Mouse (Mus musculus) layer of hippocampus, adult 8-10 months (tissue): ENCODE measurements around the gene Flcn. TPM values are rescaled to one million over a fixed set of nuclear protein-coding genes. Genes with fewer than 3 reads are reported as not detected.
"Not testable (repeated sequence)": the region's sequence is repeated elsewhere in the genome, so short reads cannot be mapped to it uniquely, and the experiment has no call there.

Experiments
- DNase-seq, 2 experiments: peaks; one replicate each; pipeline ENCODE4 v3.0.0; 2022; ENCODE audit warnings: low spot score in 2 of 2
- total RNA-seq, 4 experiments: library from RNA; stranded (reverse); gene quantifications; 2 replicates each; pipeline ENCODE4 v1.2.4; 2022

Flcn gene
- 10 to 100 TPM; 46.7 to 47.9 (median 47.2) TPM for total RNA-seq

DNA sequence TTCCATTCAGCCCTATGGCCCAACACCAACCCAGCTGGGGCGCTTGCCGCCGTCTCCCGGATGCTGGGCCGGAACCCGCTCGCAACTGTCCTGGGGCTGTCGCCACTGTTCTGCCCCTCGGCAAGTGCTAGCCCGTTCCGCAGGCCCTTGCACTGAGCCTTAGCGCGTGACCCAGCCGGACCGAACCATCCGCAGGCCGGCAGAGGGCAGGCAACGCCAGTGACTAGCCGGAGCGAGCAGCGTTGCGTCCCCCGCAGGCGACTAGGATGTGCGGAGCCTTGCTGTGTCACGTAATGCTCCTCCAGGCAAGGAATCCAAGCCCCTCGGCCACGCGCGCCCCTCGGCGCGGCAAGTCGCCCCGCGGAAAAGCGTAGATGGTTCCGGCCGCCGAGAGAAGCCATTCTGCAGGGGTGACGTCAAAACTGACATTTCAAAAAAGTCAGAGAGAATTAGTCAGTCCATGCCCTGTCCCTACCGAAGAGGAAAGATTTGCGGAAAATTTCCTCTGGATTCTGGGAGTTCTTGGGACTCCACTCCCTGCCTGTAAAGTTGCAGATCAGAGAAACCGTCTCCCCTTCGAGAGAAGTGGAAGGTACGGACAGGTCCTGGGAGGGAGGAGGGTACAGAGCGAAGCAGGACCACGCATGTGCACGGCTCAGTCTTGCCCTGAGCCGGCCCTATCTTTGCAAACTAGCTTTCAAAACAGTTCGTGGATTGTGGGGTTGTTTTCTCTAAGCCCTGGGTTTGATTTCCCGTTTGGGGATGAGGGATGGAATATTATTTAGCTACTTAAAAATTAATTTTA lies at the start of gene Flcn:
Flcn (minus strand) TSS at position 347 of the 805 bp plus-strand sequence.
- DNase-seq: peak; percentile 76 to 83

DNA sequence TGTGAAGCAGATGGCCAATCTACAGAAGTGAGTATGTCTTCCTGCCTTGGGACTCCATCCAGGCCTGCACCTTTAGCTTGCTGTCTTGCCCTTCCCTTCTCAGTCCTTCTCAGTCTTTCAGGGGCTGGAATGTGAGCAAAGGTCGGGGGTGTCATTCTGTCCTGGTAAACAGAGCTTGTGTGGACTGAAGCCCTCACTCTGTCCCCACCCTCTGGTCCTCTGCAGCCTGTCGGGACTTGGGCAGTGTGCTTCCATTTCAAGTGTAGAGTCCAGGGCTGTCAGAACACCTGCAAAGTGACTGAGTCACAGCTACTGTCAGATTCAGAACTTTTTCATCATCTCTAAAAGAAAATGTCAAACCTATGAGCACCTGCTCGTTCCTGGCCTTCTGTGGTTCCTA lies 43.0 kb upstream of the Flcn start:
- DNase-seq: no peak

DNA sequence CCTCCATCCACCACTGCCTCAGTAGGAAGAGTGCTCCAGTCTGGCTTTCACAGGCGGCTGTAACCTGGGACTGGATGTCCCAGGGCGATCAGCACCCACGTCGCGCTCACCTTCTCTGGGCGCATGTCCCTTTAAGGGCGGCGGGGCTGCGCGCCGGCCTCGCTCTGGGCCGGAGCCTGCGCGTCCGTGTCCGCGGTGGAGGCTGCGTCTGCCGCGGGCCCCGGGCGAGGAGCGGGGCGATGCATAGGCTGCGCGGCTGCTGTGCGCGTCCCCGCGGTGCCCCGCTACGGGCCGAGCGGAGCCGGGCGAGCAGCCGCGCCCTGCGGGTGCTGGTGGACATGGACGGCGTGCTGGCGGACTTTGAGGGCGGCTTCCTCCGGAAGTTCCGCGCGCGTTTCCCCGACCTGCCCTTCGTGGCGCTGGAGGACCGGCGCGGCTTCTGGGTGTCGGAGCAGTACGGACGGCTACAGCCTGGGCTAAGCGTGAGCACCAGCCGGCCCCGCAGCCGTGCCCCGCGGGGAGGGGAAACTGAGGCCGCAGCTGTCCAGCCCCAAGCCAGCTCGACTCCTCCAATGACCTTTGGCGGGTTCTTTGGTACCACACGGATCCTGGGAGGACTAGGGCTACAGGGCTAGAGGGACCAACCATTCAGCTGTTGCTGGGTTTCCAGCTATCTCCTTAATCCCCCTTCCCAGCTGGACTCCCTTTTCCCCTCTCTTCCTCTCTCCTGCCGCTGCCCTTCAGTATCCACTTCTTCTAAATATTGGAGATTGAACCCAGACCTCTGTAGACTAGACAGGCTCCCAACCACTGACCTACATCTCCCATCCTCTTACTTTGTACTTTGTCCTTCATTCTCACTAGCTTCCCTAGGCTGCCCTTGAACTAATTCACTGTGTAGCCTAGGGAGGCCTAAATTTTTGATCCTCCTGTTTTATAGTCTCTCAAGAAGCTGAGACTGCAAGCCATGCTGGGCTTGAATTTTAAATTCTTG lies 38.4 kb upstream of the Flcn start:
- DNase-seq: peak; percentile 48 to 67

- no peak for DNase-seq
Observed at GRCm38 (mm10) chr11:59847131-59847530, 37.3 kb upstream of the Flcn start.

- no peak for DNase-seq
Observed at GRCm38 (mm10) chr11:59846311-59846710, 36.5 kb upstream of the Flcn start.

DNA sequence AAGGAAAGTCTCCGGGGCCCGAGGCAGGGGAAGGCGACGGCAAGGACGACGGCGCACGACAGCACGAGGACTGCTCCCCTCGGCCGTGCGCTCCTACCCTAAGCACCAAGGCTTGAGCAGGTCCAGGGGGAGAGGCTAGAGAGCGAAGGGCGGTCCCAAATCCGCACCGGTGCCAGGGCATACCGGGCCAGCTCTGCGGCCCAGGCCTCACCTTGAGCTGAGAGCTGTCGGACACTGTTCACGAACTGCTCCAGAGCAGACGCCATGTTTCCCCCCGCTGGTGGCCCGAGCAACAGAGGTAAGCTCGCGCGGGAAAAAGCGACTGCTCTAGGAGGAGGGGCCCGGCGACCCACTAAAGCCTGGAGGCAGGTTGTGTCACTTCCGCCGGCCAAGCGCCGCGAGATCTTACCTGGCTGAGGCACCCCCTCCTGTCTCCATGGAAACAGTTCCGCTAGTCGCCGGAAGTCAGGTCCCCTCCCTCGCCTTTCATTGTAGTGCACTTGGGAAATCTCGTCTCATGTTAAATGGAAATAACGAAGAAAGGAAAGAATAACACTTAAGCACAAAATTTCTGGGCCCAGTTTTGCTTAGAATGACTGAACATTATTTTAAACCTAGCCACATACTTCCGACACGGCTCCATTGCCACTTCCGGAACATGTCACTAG lies 29.8 kb upstream of the Flcn start, which contains the start of gene Cops3:
Cops3 (minus strand) TSS at position 380 of the 668 bp plus-strand sequence.
- peak; percentile 94 to 95 for DNase-seq

GRCm38 (mm10) chr11:59839008-59839458 lies 29.2 kb upstream of the Flcn start, which contains the start of gene Nt5m:
TSS of gene Nt5m (plus strand) at chr11:59839447.
- DNase-seq: peak; percentile 91 to 92

DNA sequence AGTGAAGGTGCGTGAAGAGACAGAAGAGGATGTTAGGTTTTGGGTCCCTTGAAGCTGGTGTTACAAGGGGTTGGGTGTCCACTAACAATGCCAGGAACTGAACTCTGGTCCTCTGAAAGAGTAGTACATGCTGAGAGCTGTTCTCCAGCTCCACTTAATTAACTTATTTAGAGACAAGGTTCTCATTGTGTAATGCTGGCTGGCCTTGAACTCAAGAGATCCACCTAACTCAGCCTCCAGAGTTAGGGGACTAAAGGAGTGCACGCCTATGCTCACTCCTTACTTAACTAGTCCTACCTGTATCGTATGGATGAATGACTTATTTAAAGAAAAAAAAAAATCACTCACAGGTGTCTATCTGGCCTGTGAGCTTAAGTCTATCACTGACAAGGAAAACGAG lies 28.6 kb upstream of the Flcn start:
- DNase-seq: no peak

GRCm38 (mm10) chr11:59837789-59838188 lies 28.0 kb upstream of the Flcn start:
- DNase-seq: not testable (repeated sequence)

DNA sequence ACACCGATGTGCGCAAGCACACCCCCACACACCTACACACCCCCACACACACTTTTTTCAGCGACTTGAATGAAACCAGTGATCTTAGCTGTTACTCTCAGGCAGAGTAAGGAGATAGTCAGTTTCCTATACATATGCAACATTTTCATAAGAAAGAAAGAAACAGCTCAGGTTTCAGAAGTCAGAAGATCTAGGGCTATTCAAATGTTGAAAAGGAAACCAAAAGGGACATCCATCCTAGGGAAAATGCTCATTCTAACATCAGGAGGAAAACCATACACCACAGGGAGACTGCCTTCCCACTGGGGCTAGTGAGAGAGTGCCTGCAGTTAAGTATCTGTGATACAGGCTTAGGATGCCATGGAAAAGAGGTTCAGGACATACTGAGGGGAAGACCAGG lies 11.8 kb upstream of the Flcn start:
- no peak for DNase-seq

DNA sequence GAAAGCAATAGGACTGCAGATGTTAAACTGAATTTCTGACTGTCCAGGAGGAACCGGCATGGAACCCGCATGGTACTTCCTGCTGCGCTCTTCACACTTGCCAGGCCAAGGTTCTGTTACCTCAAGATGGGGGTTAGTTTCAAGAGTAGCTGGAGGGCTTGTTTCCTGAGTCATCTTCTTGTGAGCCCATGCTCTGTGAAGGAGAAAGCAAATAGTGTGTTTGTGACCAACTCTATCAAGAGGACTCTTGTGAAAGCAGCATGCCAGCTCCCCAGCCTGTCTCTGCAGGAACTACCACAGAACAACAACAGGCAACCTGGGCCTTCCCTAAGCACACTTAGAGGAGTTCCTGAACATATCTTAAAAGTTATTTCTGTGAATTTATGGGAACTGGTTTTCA lies 8.1 kb upstream of the Flcn start:
- DNase-seq: no peak

DNA sequence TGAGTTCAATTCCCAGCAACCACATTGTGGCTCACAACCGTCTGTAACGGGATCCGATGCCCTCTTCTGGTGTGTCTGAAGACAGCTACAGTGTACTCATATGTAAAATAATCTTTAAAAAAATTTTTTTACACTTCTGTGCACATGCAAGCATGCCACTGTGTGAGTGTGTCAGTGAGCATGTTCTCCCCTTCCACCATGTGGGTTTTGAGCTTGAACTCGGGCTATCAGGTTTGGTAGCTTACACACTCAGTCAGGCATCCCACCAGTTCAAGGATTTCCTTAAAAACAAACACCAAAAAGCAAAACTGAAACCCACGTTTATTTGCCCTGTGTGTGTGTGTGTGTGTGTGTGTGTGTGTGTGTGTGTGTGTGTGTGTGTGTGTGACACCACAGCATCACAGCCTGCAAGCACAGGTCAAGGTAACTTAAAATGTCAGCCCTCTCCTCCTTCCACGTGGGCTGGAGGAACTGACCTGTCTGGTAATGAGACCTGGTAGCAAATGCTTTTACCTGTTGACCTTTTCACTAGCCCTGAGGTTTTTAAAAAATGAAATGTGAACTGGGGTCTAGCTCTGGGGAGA lies 5.8 kb upstream of the Flcn start:
- no peak for DNase-seq

GRCm38 (mm10) chr11:59814936-59815335 lies 5.1 kb upstream of the Flcn start:
- DNase-seq: no peak

DNA sequence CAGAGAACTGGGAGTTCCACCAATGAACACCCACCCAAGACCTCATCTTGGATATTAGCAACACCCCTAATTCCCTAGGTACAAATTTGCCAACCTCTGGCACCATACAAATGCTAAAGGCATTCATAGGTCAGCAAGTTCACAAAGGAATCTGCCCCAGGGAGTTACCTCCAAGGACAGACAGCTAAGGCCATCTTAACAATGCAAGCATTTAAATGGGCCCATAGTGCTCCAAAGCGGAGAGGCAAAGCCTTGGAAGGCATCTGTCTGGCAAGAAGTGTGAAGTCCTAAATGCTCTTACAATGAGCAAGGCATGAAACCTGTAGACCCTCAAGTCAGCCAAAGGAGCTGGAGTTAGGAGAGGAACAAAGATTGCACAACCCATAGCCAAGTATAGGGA lies 4.5 kb upstream of the Flcn start:
- DNase-seq: no peak

- DNase-seq: no peak
Observed at GRCm38 (mm10) chr11:59813276-59813675, 3.5 kb upstream of the Flcn start.

- no peak for DNase-seq
Observed at GRCm38 (mm10) chr11:59811211-59811610, 1.4 kb upstream of the Flcn start.

DNA sequence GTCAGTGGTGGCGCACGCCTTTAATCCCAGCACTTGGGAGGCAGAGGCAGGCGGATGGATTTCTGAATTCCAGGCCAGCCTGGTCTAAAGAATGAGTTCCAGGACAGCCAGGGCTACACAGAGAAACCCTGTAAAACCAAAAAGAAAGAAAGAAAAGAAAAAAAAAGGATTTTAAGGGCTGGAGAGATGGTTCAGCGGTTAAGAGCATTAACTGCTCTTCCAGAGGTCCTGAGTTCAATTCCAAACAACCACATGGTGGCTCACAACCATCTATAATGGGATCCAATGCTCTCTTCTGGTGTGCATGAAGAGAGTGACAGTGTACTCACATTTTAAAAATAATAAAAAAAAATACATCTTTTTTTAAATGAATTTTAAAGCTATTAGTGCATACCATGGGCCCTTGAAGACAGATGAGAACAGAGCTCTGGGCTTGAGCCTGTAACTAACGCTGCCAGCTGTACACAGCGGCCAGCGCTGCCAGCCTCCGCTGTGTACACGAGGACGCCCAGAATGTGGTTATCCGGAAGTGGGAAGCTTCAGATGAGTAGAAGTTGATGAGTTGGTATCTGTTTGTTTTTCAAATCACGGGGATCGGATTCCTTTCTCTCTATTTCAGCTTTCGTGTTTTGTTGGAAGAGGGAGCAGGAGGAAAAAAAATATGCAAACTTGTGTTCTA lies 803 bp upstream of the Flcn start:
- DNase-seq: no peak

DNA sequence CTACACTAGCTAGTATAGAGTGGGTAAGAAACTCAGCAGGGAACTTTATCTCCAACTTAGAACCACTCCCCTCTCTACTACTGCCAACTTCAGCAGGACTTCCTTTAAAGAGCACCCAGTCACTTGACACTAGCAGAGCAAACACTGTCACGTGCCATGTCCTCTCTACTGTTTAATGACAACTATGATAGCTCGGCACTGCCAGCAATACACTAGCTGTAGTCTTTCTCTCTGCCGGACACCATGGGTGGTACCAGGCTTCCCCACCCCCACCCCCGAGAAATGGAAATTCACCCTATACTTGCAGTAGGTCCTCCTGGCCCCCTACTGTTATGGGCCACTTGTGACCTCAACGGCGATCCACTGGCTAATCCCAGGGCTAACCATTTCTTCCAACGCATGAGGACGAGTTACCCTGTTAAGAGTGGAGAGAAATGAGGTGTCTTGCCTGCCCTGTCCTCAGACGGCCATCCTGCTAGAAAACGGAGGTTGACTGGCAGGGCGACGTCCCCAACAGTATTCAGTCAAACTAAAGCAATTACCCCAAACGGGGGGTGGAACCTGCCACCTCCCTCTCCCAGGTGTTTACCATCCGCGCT lies 646 bp downstream of the Flcn start:
- DNase-seq: no peak

DNA sequence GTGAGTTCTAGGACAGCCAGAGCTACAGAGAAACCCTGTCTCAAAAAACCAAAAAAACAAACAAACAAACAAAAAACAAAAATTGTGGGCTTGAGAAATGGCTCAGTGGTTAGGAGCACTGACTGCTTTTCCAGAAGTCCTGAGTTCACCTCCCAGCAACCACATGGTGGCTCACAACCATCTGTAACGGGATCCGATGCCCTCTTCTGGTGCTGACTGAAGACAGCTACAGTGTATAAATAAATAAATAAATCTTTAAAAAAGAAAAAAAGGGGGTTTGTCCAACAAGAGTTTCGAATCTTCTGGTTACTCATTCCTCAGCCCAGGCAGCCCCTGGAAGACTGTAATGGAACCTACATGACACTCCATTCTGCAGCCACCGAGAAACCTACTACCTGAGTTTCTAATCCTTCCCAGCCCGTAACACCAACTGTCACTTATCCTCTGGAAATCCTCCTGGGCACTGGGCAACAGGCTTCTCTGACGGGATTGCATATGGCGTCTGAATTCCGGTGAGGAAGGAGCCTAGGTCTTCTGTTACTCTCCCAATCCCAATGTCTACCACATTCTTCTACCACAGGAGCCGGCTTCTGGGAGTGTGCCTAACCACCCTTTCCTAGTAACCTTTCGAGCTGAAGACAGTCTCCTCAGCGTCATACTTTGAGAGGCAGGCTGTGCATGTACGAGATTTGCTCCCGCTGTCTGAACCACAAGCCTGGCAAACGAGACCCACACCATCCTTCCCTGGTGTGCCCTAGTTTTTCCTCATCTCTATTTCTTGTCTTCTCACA lies 1.5 kb downstream of the Flcn start:
- no peak for DNase-seq
